Mouse (Mus musculus) CD4-positive, CD25-positive, alpha-beta regulatory T cell, adult 2 months (primary cell): ENCODE measurements around the gene Ltbp1.
A peak's percentile ranks its signal among the peaks of the same experiment; 100 is the strongest.
"Not testable (repeated sequence)": the region's sequence is repeated elsewhere in the genome, so short reads cannot be mapped to it uniquely, and the experiment has no call there.

Source experiments
- DNase-seq: peaks from one replicate; pipeline ENCODE4 v3.0.0-alpha.2; 2012; ENCODE audit warnings: low read depth, low spot score

Ltbp1 gene

GRCm38 (mm10) chr17:75110252-75111205 lies 105.2 kb downstream of the Ltbp1 start:
- DNase-seq: no peak

- no peak for DNase-seq
Observed at GRCm38 (mm10) chr17:75115594-75115993, 110.2 kb downstream of the Ltbp1 start.

- no peak for DNase-seq
Observed at GRCm38 (mm10) chr17:75118896-75119295, 113.5 kb downstream of the Ltbp1 start.

GRCm38 (mm10) chr17:75119422-75119821 lies 114.1 kb downstream of the Ltbp1 start:
- DNase-seq: no peak

GRCm38 (mm10) chr17:75120071-75120470 lies 114.7 kb downstream of the Ltbp1 start:
- DNase-seq: no peak

- no peak for DNase-seq
Observed at GRCm38 (mm10) chr17:75122584-75123282, 117.4 kb downstream of the Ltbp1 start.

- peak; percentile 26 for DNase-seq
Observed at GRCm38 (mm10) chr17:75128337-75128935, 123.1 kb downstream of the Ltbp1 start.

- DNase-seq: no peak
Observed at GRCm38 (mm10) chr17:75133983-75134382, 128.6 kb downstream of the Ltbp1 start.

- no peak for DNase-seq
Observed at GRCm38 (mm10) chr17:75139731-75140130, 134.4 kb downstream of the Ltbp1 start.

GRCm38 (mm10) chr17:75142845-75143244 lies 137.5 kb downstream of the Ltbp1 start:
- DNase-seq: not testable (repeated sequence)

- DNase-seq: no peak
Observed at GRCm38 (mm10) chr17:75143927-75144326, 138.6 kb downstream of the Ltbp1 start.

- no peak for DNase-seq
Observed at GRCm38 (mm10) chr17:75147218-75147617, 141.8 kb downstream of the Ltbp1 start.

GRCm38 (mm10) chr17:75151800-75152199 lies 146.4 kb downstream of the Ltbp1 start:
- no peak for DNase-seq

GRCm38 (mm10) chr17:75153088-75153487 lies 147.7 kb downstream of the Ltbp1 start:
- no peak for DNase-seq

GRCm38 (mm10) chr17:75158385-75158784 lies 153.0 kb downstream of the Ltbp1 start:
- no peak for DNase-seq

GRCm38 (mm10) chr17:75159066-75159787 lies 153.9 kb downstream of the Ltbp1 start:
- no peak for DNase-seq

GRCm38 (mm10) chr17:75161062-75161461 lies 155.7 kb downstream of the Ltbp1 start:
- no peak for DNase-seq

- no peak for DNase-seq
Observed at GRCm38 (mm10) chr17:75161931-75162330, 156.6 kb downstream of the Ltbp1 start.

GRCm38 (mm10) chr17:75164566-75164965 lies 159.2 kb downstream of the Ltbp1 start:
- DNase-seq: no peak

GRCm38 (mm10) chr17:75168572-75169200 lies 163.3 kb downstream of the Ltbp1 start:
- DNase-seq: no peak

- no peak for DNase-seq
Observed at GRCm38 (mm10) chr17:75171659-75172058, 166.3 kb downstream of the Ltbp1 start.
